Mouse (Mus musculus): ENCODE data around the gene Adgrl3. TPM values are rescaled to one million over a fixed set of nuclear protein-coding genes. Genes with fewer than 3 reads are reported as not detected.

Adgrl3 gene
- total and polyA plus RNA-seq, 2 experiments from 2014 or later: 1.7 to 7.3 TPM

GRCm38 (mm10) chr5:81796128-81796527 lies 776.2 kb downstream of the Adgrl3 start:
- no peaks in the 10 kb centered on the region for H3K27me3 ChIP-seq (ENCODE audit: control insufficient read depth, insufficient read depth, low read length)
- no peak for DNase-seq (ENCODE audit: low spot score)
- no peak overlapping the region for H3K4me3 ChIP-seq (ENCODE audit: low read depth, low read length)
- H3K27ac ChIP-seq (ENCODE audit: low read depth): no peak overlapping the region
- TF ChIP-seq CTCF (IDR thresholded peaks at IDR 0.05; ENCODE audit: low read depth): no peak
- TF ChIP-seq EP300 (IDR thresholded peaks at IDR 0.05; ENCODE audit: low read depth): no peak
- H3K4me2 ChIP-seq (ENCODE audit: low read depth, low read length): no peak overlapping the region
- H3K4me1 ChIP-seq (ENCODE audit: control insufficient read depth, insufficient read depth): no peaks in the 10 kb centered on the region
- no peak overlapping the region for H3K9ac ChIP-seq (replicated peaks; ENCODE audit: low read depth, low read length)
- H3K36me3 ChIP-seq (replicated peaks; ENCODE audit: control insufficient read depth, insufficient read depth, low read length): no peaks in the 10 kb centered on the region
- 78% methylated on average over 4 of the region's 4 CpGs for WGBS
- ATAC-seq (ENCODE audit: insufficient read depth, low read depth): no peak
- H3K9me3 ChIP-seq (replicated peaks; ENCODE audit: control insufficient read depth, low read length): no peaks in the 10 kb centered on the region

GRCm38 (mm10) chr5:81810966-81811365 lies 791.0 kb downstream of the Adgrl3 start:
- H3K9me3 ChIP-seq (replicated peaks; ENCODE audit: control insufficient read depth, low read length): no peaks in the 10 kb centered on the region
- no peak overlapping the region for H3K4me2 ChIP-seq (ENCODE audit: low read depth, low read length)
- 84% methylated on average over 5 of the region's 5 CpGs for WGBS
- H3K27ac ChIP-seq (ENCODE audit: low read depth): no peak overlapping the region
- H3K4me3 ChIP-seq (ENCODE audit: low read depth, low read length): no peak overlapping the region
- H3K9ac ChIP-seq (replicated peaks; ENCODE audit: low read depth, low read length): no peak overlapping the region
- no peak for DNase-seq (ENCODE audit: low spot score)
- no peak for TF ChIP-seq EP300 (IDR thresholded peaks at IDR 0.05; ENCODE audit: low read depth)
- TF ChIP-seq CTCF (IDR thresholded peaks at IDR 0.05; ENCODE audit: low read depth): no peak
- H3K36me3 ChIP-seq (replicated peaks; ENCODE audit: control insufficient read depth, insufficient read depth, low read length): no peaks in the 10 kb centered on the region
- no peak for ATAC-seq (ENCODE audit: insufficient read depth, low read depth)
- H3K4me1 ChIP-seq (ENCODE audit: control insufficient read depth, insufficient read depth): no peaks in the 10 kb centered on the region
- H3K27me3 ChIP-seq (ENCODE audit: control insufficient read depth, insufficient read depth, low read length): no peaks in the 10 kb centered on the region

DNA sequence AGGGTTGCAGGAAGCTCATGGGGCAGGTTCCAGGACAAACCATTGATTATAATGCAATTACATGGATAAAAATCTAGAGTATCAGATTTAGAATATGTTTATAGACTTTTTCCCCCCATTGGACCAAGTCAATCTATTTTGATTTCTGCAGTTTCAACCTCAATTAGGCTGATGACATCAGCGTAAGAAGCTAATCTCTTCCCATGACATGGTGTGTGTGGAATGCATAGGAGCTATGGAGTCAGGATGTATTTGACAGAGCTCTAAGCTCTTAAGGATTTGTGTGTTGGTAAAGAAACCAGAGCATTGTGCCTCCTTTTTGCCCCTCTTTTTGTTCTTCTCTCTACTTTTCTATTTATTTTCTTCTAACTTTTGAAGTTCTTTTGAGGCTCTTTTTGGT lies 812.1 kb downstream of the Adgrl3 start:
- Histone ChIP-seq H3K4me3 (ENCODE audit: low read depth, low read length) (no peak overlapping the region), H3K9me3 (replicated peaks; ENCODE audit: control insufficient read depth, low read length) (0 out of 2 replicates have a peak, but pooled peaks cover 9% of the 10 kb centered on the region), H3K9ac (replicated peaks; ENCODE audit: low read depth, low read length) (no peak overlapping the region), H3K27me3 (ENCODE audit: control insufficient read depth, insufficient read depth, low read length) (no peaks in the 10 kb centered on the region), H3K27ac (ENCODE audit: low read depth) (no peak overlapping the region), H3K36me3 (replicated peaks; ENCODE audit: control insufficient read depth, insufficient read depth, low read length) (no peaks in the 10 kb centered on the region), H3K4me2 (ENCODE audit: low read depth, low read length) (no peak overlapping the region), H3K4me1 (ENCODE audit: control insufficient read depth, insufficient read depth) (no peaks in the 10 kb centered on the region)
- WGBS: 67% methylated on average over 1 of the region's 1 CpGs
- no peak for TF ChIP-seq CTCF (IDR thresholded peaks at IDR 0.05; ENCODE audit: low read depth)
- no peak for TF ChIP-seq EP300 (IDR thresholded peaks at IDR 0.05; ENCODE audit: low read depth)
- DNase-seq (ENCODE audit: low spot score) (no peak), ATAC-seq (ENCODE audit: insufficient read depth, low read depth) (no peak)

DNA sequence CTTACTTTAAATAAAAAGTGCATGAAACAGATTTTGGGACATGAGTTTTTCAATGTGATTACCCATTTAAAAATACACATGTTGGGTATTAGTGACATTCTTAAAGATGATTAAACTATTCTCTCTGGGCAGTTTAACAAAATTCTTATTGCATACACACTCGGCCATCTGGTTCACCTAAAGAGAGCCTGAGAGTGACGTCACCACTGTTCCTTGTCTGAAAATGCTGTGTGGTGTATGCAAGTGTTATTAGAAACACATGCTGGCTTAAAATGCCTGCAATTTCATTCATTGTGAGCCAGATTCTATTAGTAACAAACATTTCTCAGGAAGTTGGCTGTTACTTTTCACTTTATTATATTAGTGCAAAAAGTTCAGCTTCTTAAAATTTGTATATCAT lies 812.7 kb downstream of the Adgrl3 start:
- no peak overlapping the region for H3K27ac ChIP-seq (ENCODE audit: low read depth)
- H3K4me2 ChIP-seq (ENCODE audit: low read depth, low read length): no peak overlapping the region
- H3K27me3 ChIP-seq (ENCODE audit: control insufficient read depth, insufficient read depth, low read length): no peaks in the 10 kb centered on the region
- H3K9me3 ChIP-seq (replicated peaks; ENCODE audit: control insufficient read depth, low read length): 0 out of 2 replicates have a peak, but pooled peaks cover 9% of the 10 kb centered on the region
- TF ChIP-seq EP300 (IDR thresholded peaks at IDR 0.05; ENCODE audit: low read depth) (no peak), CTCF (IDR thresholded peaks at IDR 0.05; ENCODE audit: low read depth) (no peak)
- no peaks in the 10 kb centered on the region for H3K36me3 ChIP-seq (replicated peaks; ENCODE audit: control insufficient read depth, insufficient read depth, low read length)
- H3K4me3 ChIP-seq (ENCODE audit: low read depth, low read length): no peak overlapping the region
- no peaks in the 10 kb centered on the region for H3K4me1 ChIP-seq (ENCODE audit: control insufficient read depth, insufficient read depth)
- no peak for DNase-seq (ENCODE audit: low spot score)
- ATAC-seq (ENCODE audit: insufficient read depth, low read depth): no peak
- no peak overlapping the region for H3K9ac ChIP-seq (replicated peaks; ENCODE audit: low read depth, low read length)
- 54% methylated on average over 2 of the region's 2 CpGs for WGBS

DNA sequence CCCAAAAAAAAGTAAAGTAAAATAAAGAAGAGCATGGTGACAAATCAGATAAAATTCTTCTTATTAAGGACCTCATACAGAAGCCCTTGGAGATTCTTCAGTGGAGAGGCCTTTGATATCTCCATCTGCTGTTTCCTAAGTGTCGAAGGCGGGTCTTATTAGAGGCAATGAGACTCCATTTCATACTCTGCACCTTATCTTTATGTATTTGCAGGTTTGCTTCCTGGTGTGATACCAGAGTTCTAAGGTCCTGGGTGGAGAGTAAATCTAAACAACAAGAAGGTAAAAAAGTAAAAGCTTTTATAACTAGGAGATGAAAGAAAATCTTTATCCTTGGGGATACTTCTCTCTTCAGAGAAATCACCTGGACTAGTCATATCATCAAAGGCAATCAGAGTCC lies 817.9 kb downstream of the Adgrl3 start:
- TF ChIP-seq EP300 (IDR thresholded peaks at IDR 0.05; ENCODE audit: low read depth) (no peak), CTCF (IDR thresholded peaks at IDR 0.05; ENCODE audit: low read depth) (no peak)
- Histone ChIP-seq H3K4me1 (ENCODE audit: control insufficient read depth, insufficient read depth) (no peaks in the 10 kb centered on the region), H3K9me3 (replicated peaks; ENCODE audit: control insufficient read depth, low read length) (0 out of 2 replicates have a peak, but pooled peaks cover 9% of the 10 kb centered on the region), H3K27me3 (ENCODE audit: control insufficient read depth, insufficient read depth, low read length) (no peaks in the 10 kb centered on the region), H3K4me3 (ENCODE audit: low read depth, low read length) (no peak overlapping the region), H3K27ac (ENCODE audit: low read depth) (no peak overlapping the region), H3K4me2 (ENCODE audit: low read depth, low read length) (no peak overlapping the region), H3K9ac (replicated peaks; ENCODE audit: low read depth, low read length) (no peak overlapping the region), H3K36me3 (replicated peaks; ENCODE audit: control insufficient read depth, insufficient read depth, low read length) (no peaks in the 10 kb centered on the region)
- DNase-seq (ENCODE audit: low spot score) (no peak), ATAC-seq (ENCODE audit: insufficient read depth, low read depth) (no peak)
- 94% methylated on average over 2 of the region's 2 CpGs for WGBS

DNA sequence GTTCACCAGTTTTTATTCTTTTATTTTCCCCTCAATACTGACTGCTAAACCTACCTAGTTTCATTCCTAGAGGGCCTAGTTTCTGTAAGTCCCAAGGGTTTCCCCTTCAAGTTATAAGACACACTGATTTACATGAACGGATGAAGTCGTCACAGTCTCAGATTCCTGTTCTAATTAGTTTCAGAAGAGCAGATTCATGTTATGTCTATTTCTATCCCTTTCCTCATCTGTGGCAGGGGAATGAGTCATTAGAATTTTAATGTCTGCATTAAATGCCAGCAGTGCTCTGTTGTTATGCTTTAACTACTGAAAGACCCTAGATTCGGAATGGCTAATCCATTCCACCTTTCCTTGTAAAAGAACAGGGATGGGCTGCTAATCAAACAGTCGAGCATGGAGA lies 823.9 kb downstream of the Adgrl3 start:
- 49% methylated on average over 4 of the region's 4 CpGs for WGBS

More for the DNA sequence above, 823.9 kb downstream of the Adgrl3 start:
- H3K36me3 ChIP-seq (replicated peaks; ENCODE audit: control insufficient read depth, insufficient read depth, low read length): no peaks in the 10 kb centered on the region
- DNase-seq (ENCODE audit: low spot score) (no peak), ATAC-seq (ENCODE audit: insufficient read depth, low read depth) (no peak)
- H3K9ac ChIP-seq (replicated peaks; ENCODE audit: low read depth, low read length): no peak overlapping the region
- no peaks in the 10 kb centered on the region for H3K27me3 ChIP-seq (ENCODE audit: control insufficient read depth, insufficient read depth, low read length)
- no peak overlapping the region for H3K4me3 ChIP-seq (ENCODE audit: low read depth, low read length)
- no peak overlapping the region for H3K27ac ChIP-seq (ENCODE audit: low read depth)
- no peaks in the 10 kb centered on the region for H3K4me1 ChIP-seq (ENCODE audit: control insufficient read depth, insufficient read depth)
- TF ChIP-seq CTCF (IDR thresholded peaks at IDR 0.05; ENCODE audit: low read depth) (no peak), EP300 (IDR thresholded peaks at IDR 0.05; ENCODE audit: low read depth) (no peak)
- H3K9me3 ChIP-seq (replicated peaks; ENCODE audit: control insufficient read depth, low read length): no peaks in the 10 kb centered on the region
- H3K4me2 ChIP-seq (ENCODE audit: low read depth, low read length): no peak overlapping the region

Measured in heart, postnatal 0 days (tissue).